Mouse (Mus musculus) ES-Bruce4 (cell line): ENCODE data around the gene Pinlyp. TPM values are rescaled to one million over a fixed set of nuclear protein-coding genes. Genes with fewer than 3 reads are reported as not detected.

ENCODE experiments used
- H3K27ac ChIP-seq: 2 replicates; pipeline ENCODE4 v1.5.1; 2012; ENCODE audit warnings: low read length, inconsistent platforms; ENCODE audit not compliant: insufficient read depth
- H3K27me3 ChIP-seq: 2 replicates; pipeline ENCODE4 v1.6.1; 2012; ENCODE audit warnings: mild to moderate bottlenecking, low read length, inconsistent platforms; ENCODE audit not compliant: control insufficient read depth, poor library complexity, insufficient read depth, severe bottlenecking
- H3K36me3 ChIP-seq: 2 replicates; pipeline ENCODE4 v1.6.1; 2012; ENCODE audit warnings: inconsistent platforms, mild to moderate bottlenecking, low read length, moderate library complexity; ENCODE audit not compliant: control insufficient read depth, poor library complexity, insufficient read depth, severe bottlenecking
- H3K4me1 ChIP-seq: one replicate; pipeline ENCODE4 v1.8.1; 2011; ENCODE audit warnings: low read length; ENCODE audit not compliant: control insufficient read depth, insufficient read depth
- H3K4me3 ChIP-seq: 2 replicates; pipeline ENCODE4 v1.5.1; 2011; ENCODE audit warnings: low read depth, mild to moderate bottlenecking, low read length
- H3K9ac ChIP-seq: 2 replicates; pipeline ENCODE4 v1.6.1; 2012; ENCODE audit warnings: low read depth, mild to moderate bottlenecking, inconsistent platforms; ENCODE audit not compliant: poor library complexity, severe bottlenecking
- H3K9me3 ChIP-seq: replicated peaks from 2 replicates; pipeline ENCODE4 v1.6.1; 2012; ENCODE audit warnings: mild to moderate bottlenecking, low read length, inconsistent platforms; ENCODE audit not compliant: control insufficient read depth, poor library complexity, insufficient read depth, severe bottlenecking
- CTCF ChIP-seq: IDR thresholded peaks from one replicate; pipeline ENCODE4 v1.8.1; 2011; ENCODE audit warnings: low read depth, low read length
- EP300 ChIP-seq: IDR thresholded peaks from 2 replicates; pipeline ENCODE4 v1.6.1; 2011; ENCODE audit warnings: low read depth, low read length; ENCODE audit not compliant: insufficient read depth
- polyA plus RNA-seq: library from polyadenylated mRNA; stranded (reverse); fragments of >200 nt; gene quantifications from 2 replicates; pipeline ENCODE4 v1.2.4, GENCODE M21; 2011; ENCODE audit warnings: low read depth; ENCODE audit not compliant: missing spikeins, insufficient read depth, insufficient read length

The Pinlyp gene
- polyA plus RNA-seq, 1 experiment: not detected

GRCm38 (mm10) chr7:24499856-24500577, 45.9 kb downstream of the Pinlyp start:
- Histone ChIP-seq H3K27me3 (no peaks in the 10 kb centered on the region), H3K9ac (0 out of 2 replicates have a peak overlapping the region, but pooled peaks have one; percentile 13), H3K9me3 (no peaks in the 10 kb centered on the region), H3K27ac (no peak overlapping the region), H3K36me3 (no peaks in the 10 kb centered on the region), H3K4me1 (peaks cover 4% of the 10 kb centered on the region), H3K4me3 (peak overlapping the region; percentile 38)
- TF ChIP-seq CTCF (no peak), EP300 (no peak)

Other genes with a start within 250 kb of the Pinlyp start
- 5.6 and 9.0 TPM in 2 replicates for gene Zfp61, start 244.9 kb downstream of the Pinlyp start, polyA plus RNA-seq
- 4.7 and 5.3 TPM in 2 replicates for gene Zfp94, start 229.5 kb downstream of the Pinlyp start, polyA plus RNA-seq
- gene Tescl, start 212.2 kb downstream of the Pinlyp start, polyA plus RNA-seq: not detected in 2 replicates
- not detected in 2 replicates for gene Lypd5, start 196.9 kb downstream of the Pinlyp start, polyA plus RNA-seq
- 1.4 and 1.8 TPM in 2 replicates for gene Kcnn4, start 175.9 kb downstream of the Pinlyp start, polyA plus RNA-seq
- gene Smg9, start 146.5 kb downstream of the Pinlyp start, polyA plus RNA-seq: 25.5 and 37.9 TPM in 2 replicates
- not detected in 2 replicates for gene Irgc1, start 93.8 kb downstream of the Pinlyp start, polyA plus RNA-seq
- gene Plaur, start 83.6 kb downstream of the Pinlyp start, polyA plus RNA-seq: 29.5 and 38.0 TPM in 2 replicates
- gene Cadm4, start 64.1 kb downstream of the Pinlyp start, polyA plus RNA-seq: 10.4 and 12.2 TPM in 2 replicates
- gene Zfp428, start 39.1 kb downstream of the Pinlyp start, polyA plus RNA-seq: 12.3 and 13.1 TPM in 2 replicates
- not detected in 2 replicates for gene AC161166.1, start 33.7 kb downstream of the Pinlyp start, polyA plus RNA-seq
- gene Irgq, start 15.4 kb downstream of the Pinlyp start, polyA plus RNA-seq: 7.2 and 8.2 TPM in 2 replicates
- gene Xrcc1, start 171 bp upstream of the Pinlyp start, polyA plus RNA-seq: 84.8 and 85.8 TPM in 2 replicates
- 13.4 and 15.5 TPM in 2 replicates for gene Ethe1, start 41.4 kb upstream of the Pinlyp start, polyA plus RNA-seq
- 0.88 and 1.4 TPM in 2 replicates for gene Zfp575, start 41.5 kb upstream of the Pinlyp start, polyA plus RNA-seq
- 5.6 and 7.1 TPM in 2 replicates for gene Phldb3, start 64.6 kb upstream of the Pinlyp start, polyA plus RNA-seq
- 0.48 and 0.81 TPM in 2 replicates for gene Lypd3, start 90.4 kb upstream of the Pinlyp start, polyA plus RNA-seq
- gene Tex101, start 130.6 kb upstream of the Pinlyp start, polyA plus RNA-seq: 0.85 and 1.5 TPM in 2 replicates
- gene BC049730, start 163.1 kb upstream of the Pinlyp start, polyA plus RNA-seq: not detected in 2 replicates
- not detected in 2 replicates for gene Gm4763, start 180.8 kb upstream of the Pinlyp start, polyA plus RNA-seq
- gene Cd177, start 214.2 kb upstream of the Pinlyp start, polyA plus RNA-seq: not detected in 2 replicates
- gene Ceacam10, start 231.1 kb upstream of the Pinlyp start, polyA plus RNA-seq: not detected in 2 replicates